Mouse (Mus musculus) bone marrow, adult 2 months (tissue): ENCODE data around the gene Exoc3l2.
A peak's percentile ranks its signal among the peaks of the same experiment; 100 is the strongest.

Experiments used
- CTCF ChIP-seq: fragments of 200-500 bp; IDR thresholded peaks from 2 replicates; pipeline ENCODE4 v1.5.1; 2011; ENCODE audit warnings: low read length, control low read depth; ENCODE audit not compliant: control insufficient read depth, insufficient read depth
- POLR2A ChIP-seq: fragments of 200-500 bp; IDR thresholded peaks from 2 replicates; pipeline ENCODE4 v1.6.1; 2011; ENCODE audit warnings: low read depth, mild to moderate bottlenecking, control low read depth, low read length, borderline replicate concordance; ENCODE audit not compliant: control insufficient read depth

- peak; percentile 34; the same call in 1 of the 2 replicates for TF ChIP-seq CTCF
- no peak for TF ChIP-seq POLR2A
Measured at GRCm38 (mm10) chr7:19517652-19518365, 54.7 kb downstream of the Exoc3l2 start, which contains the start of gene Nkpd1.
